Mouse (Mus musculus) liver, postnatal 0 days (tissue): ENCODE measurements at regions not wholly inside any gene's neighbourhood (a gene's known extent, or its start where the extent isn't known, plus 50 kb on each side); places are given as distances from the start of the nearest gene placed in this dataset.

Source experiments
- CTCF ChIP-seq: sonication (generic); IDR thresholded peaks from 2 replicates; pipeline ENCODE4 v1.5.1; 2016; ENCODE audit warnings: antibody characterized with exemption, low read depth
- EP300 ChIP-seq: IDR thresholded peaks from 2 replicates; pipeline ENCODE4 v1.6.1; 2016; ENCODE audit warnings: antibody characterized with exemption, low read depth, mild to moderate bottlenecking

DNA sequence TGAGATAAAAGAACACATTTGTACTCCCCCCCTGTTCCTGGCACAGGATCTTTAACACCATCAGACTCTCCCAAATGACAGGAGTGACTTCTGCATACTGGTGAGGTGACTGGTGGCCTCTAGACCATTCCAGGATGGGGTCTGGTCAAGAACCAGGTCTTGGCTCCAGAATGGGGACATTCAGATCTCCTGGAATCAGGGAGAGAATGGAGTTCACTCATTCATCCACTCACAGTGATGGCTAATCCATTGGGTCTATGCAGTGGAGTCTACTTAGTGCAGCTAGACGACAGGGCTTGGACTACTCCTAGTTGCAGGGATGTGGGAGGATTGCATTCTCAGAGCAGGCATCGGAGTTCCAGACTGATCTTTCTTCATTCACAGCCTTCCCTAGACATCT is 451.0 kb downstream of the Rps24 start:
- TF ChIP-seq EP300 (no peak), CTCF (no peak)
